Mouse (Mus musculus) brain, embryonic 18.5 days (tissue): ENCODE results near the gene H2al1n.
"Not testable (repeated sequence)": the region's sequence is repeated elsewhere in the genome, so short reads cannot be mapped to it uniquely, and the experiment has no call there.

ENCODE experiments used
- DNase-seq: peaks from one replicate; pipeline ENCODE4 v3.0.0-alpha.2; 2012; ENCODE audit warnings: low read depth, low spot score

The H2al1n gene

GRCm38 (mm10) chrX:14210848-14211247 is at the start of gene H2al1n:
TSS of gene H2al1n (plus strand) at chrX:14211148.
- not testable (repeated sequence) for DNase-seq

DNA sequence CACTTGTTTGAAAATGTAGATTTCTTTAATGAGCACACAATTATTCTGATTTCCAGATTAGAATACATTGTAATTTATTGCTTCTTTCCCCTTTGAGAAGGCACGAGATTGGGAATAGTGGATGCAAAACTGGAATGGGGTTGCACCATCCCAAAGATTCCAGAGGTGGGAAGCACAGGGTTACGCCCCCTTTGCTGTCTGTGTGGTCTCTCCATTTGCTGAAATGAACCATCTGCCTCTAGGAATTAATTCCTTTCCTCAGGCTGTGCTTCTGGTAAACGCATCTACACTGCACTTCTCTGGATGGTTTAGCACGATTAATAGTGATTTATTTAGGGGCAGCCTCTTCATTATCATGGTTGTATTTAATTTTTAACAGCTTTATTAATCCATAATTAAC is 11.7 kb upstream of the H2al1n start:
- no peak for DNase-seq

- DNase-seq: no peak
Observed at GRCm38 (mm10) chrX:14206112-14206875, 4.7 kb upstream of the H2al1n start.

DNA sequence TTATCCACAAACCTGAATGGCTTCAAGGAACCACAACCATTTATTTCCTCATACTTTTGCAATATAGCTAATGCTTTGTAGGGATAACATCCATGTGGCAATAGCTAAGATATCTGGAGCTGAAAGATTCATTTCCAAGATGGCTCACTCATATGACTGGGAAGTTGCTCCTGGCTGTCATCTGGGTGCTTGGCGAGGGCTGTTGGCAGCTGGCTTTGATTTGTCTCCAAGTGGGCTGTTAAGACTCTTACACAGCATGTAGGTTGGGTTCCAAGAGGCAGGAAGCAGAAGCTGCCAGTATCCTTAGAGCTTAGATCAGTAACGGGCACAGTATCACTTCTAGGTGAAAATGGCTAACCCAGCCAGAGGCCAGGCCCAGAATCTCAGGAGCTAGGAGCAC is 18.3 kb downstream of the H2al1n start:
- DNase-seq: no peak

GRCm38 (mm10) chrX:14259597-14260239 is 48.8 kb downstream of the H2al1n start:
- no peak for DNase-seq
